Comparison of ENCODE assay signal across 20 mouse cellular contexts in the genomic region with DNA sequence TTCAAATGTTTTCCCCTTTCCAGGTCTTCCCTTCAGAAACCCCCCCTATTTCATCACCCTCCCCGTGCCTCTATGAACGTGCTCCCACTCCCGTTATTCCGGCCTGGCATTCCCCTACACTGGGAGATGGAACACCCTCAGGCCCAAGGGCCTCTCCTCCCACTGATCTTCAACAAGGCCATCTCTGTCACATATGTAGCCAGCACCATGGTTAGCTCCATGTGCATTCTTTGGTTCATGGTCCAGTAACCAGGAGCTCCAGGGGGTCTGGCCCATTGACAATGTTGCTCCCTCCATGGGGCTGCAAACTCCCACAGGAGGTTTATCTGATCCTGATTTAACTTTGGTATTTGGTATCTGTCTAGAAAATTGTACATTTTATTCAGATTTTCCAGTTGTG. TPM values are rescaled to one million over a fixed set of nuclear protein-coding genes. Genes with fewer than 3 reads are reported as not detected.
DNase-seq lines count a peak whose midpoint lies in the region; ATAC-seq lines count a peak whose summit lies in the region.
"Had no signal": no experiment of that assay in that cellular context is flagged by ENCODE, and none has a peak within 500 bp of the region (broad histone marks: within the 10 kb centered on the region; RNA-seq: fewer than 3 reads in every experiment).

No protein-coding gene starts in this region.

- H3K27ac ChIP-seq in hindbrain, embryonic 12.5 days = no peak overlapping the region
- H3K27ac ChIP-seq: gastrocnemius, adult 2 months; heart, embryonic 10.5 days; liver, embryonic 14.5 days; midbrain, embryonic 15.5 days had no signal

- DNase-seq in left cerebral cortex, postnatal 4 days = peak; percentile 6
- no peak for DNase-seq in left cerebral cortex, adult 18-20 months (ENCODE audit: low spot score in 2 of 2)
- DNase-seq in 416B (ENCODE audit: low read depth) = peak; percentile 16
- DNase-seq in Muller cell, postnatal 12 days (ENCODE audit: inconsistent ontology term) = peak; percentile 48
- peak; percentile 23 for DNase-seq in kidney, postnatal 10 days
- no peak for DNase-seq in right cerebral cortex, adult 18-20 months
- DNase-seq in right cerebral cortex, postnatal 25 days = no peak
- DNase-seq: adrenal gland, postnatal 25 days; cerebellum, postnatal 36 days; gastrocnemius, adult 2 months; heart, postnatal 4 days; lung, postnatal 4 days had no signal

- no peaks in the 10 kb centered on the region for H3K4me1 ChIP-seq in hindbrain, embryonic 12.5 days
- H3K4me1 ChIP-seq: heart, embryonic 10.5 days; midbrain, embryonic 15.5 days had no signal

- no peak overlapping the region for H3K4me2 ChIP-seq in hindbrain, embryonic 12.5 days (replicated peaks)
- H3K4me2 ChIP-seq: midbrain, embryonic 15.5 days had no signal

- no peaks in the 10 kb centered on the region for H3K27me3 ChIP-seq in hindbrain, embryonic 12.5 days
- H3K27me3 ChIP-seq: CH12.LX; midbrain, embryonic 15.5 days had no signal

- H3K9me3 ChIP-seq in hindbrain, embryonic 12.5 days (replicated peaks) = no peaks in the 10 kb centered on the region
- H3K9me3 ChIP-seq: heart, embryonic 10.5 days; midbrain, embryonic 15.5 days had no signal

- H3K4me3 ChIP-seq in hindbrain, embryonic 12.5 days = no peak overlapping the region
- H3K4me3 ChIP-seq: erythroblast, embryonic 14.5 days; gastrocnemius, adult 2 months; heart, embryonic 10.5 days; midbrain, embryonic 15.5 days had no signal

- intact Hi-C loops in left cerebral cortex, postnatal 4 days (cut with DNase I) = no loop called here

- 60% methylated on average over 4 of the region's 4 CpGs for WGBS in hindbrain, embryonic 12.5 days

- no peaks in the 10 kb centered on the region for H3K36me3 ChIP-seq in hindbrain, embryonic 12.5 days
- H3K36me3 ChIP-seq: heart, embryonic 10.5 days; midbrain, embryonic 15.5 days had no signal

- no peak for ATAC-seq in hindbrain, embryonic 12.5 days (ENCODE audit: low FRiP score)
- ATAC-seq: forebrain, embryonic 16.5 days; midbrain, embryonic 15.5 days had no signal

- H3K9ac ChIP-seq in hindbrain, embryonic 12.5 days = no peak overlapping the region
- H3K9ac ChIP-seq: liver, embryonic 14.5 days; midbrain, embryonic 15.5 days had no signal

RNA-seq across cellular contexts. Expression of gene Plscr5, which starts 30.5 kb away (rescaled TPM):
- under 1 TPM in 1 of 2 experiments, not detected in 1; 0.50 TPM for total RNA-seq in left cerebral cortex, postnatal 4 days (2021)
- not detected for total RNA-seq in left cerebral cortex, adult 18-20 months (2021)
- not detected in 2 replicates for polyA plus RNA-seq in hindbrain, embryonic 12.5 days (2016; fragmentation: Nextera tagmentation; extraction: Ambion mirVana)
- total RNA-seq: adrenal gland, postnatal 25 days; CH12.LX; gastrocnemius, adult 2 months; heart, postnatal 4 days; left cerebral cortex, postnatal 36 days had no signal
- polyA plus RNA-seq: erythroblast, embryonic 14.5 days; heart, embryonic 10.5 days; liver, embryonic 14.5 days had no signal

Comparison
In these comparisons a context has a peak if more than half of its experiments do, and no peak if none do; other contexts are left out.
1. DNase-seq: peak in left cerebral cortex, postnatal 4 days (single experiment), 416B (single experiment), Muller cell, postnatal 12 days (single experiment) and kidney, postnatal 10 days (single experiment); none in left cerebral cortex, adult 18-20 months (0 of 2), right cerebral cortex, adult 18-20 months (single experiment) and right cerebral cortex, postnatal 25 days (single experiment).